Mouse (Mus musculus) brain, embryonic 18.5 days (tissue): ENCODE measurements around the gene Dnajc22.
A peak's percentile ranks its signal among the peaks of the same experiment; 100 is the strongest.

Experiments
- DNase-seq: peaks from one replicate; pipeline ENCODE4 v3.0.0-alpha.2; 2012; ENCODE audit warnings: low read depth, low spot score

Dnajc22 gene

DNA sequence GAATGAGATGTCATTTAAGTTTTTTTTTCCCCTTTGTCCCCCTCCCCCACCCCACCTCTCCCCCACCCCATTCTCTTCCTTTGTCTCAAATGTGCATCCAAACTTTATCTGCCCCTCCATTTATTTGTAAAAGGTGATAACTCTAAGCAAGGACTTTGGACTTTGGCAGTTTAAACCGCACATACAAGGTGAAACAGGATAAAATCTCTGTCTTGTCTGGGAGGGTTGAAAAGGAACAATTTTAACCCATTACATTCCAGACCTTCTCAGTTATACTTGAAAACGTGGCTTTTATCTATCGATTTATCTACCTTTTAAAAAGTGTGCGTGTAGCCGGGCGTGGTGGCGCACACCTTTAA lies 22.1 kb downstream of the Dnajc22 start:
- no peak for DNase-seq

GRCm38 (mm10) chr15:99116539-99116938 lies 23.6 kb downstream of the Dnajc22 start:
- no peak for DNase-seq

GRCm38 (mm10) chr15:99120814-99121213 lies 27.8 kb downstream of the Dnajc22 start:
- DNase-seq = no peak

DNA sequence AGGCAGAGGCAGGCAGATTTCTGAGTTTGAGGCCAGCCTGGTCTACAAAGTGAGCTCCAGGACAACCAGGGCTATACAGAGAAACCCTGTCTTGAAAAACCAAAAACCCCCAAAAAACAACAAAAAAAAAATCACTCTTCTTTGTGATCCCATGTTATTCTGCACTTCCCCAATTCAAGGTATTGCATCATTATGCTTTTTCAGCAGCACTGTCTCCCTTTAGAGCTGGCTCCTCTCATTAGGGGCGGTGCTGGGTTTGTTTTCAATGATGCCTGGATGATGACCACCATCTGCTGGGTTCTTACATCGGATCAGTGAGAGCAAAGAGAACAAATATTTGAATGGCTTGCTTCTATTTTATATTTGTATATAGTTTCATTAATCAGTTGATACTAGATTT lies 29.7 kb downstream of the Dnajc22 start:
- DNase-seq = no peak

DNA sequence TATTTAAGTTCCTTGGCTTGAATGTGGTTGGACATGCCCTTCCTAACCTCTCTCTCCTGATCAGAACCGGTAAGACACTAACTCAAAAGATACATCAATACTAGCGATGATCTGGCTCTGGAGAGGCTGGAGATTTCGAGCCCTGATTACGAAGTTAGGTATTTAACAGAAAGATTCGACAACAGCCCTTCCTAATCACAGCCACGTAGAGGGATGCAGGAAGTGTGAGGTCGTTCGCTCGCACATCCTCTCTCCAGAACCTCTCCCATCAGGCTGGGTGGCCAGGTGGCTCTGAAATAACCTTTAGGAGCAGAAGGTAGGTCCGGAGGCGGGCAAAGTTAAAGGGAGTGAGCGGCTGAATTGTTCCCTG lies 32.7 kb downstream of the Dnajc22 start, which contains the start of gene Spats2:
Gene Spats2, plus strand, starts transcription at position 206 of the 370 bp plus-strand sequence.
- no peak for DNase-seq

GRCm38 (mm10) chr15:99126081-99126815 lies 33.3 kb downstream of the Dnajc22 start:
- DNase-seq = peak; percentile 65

DNA sequence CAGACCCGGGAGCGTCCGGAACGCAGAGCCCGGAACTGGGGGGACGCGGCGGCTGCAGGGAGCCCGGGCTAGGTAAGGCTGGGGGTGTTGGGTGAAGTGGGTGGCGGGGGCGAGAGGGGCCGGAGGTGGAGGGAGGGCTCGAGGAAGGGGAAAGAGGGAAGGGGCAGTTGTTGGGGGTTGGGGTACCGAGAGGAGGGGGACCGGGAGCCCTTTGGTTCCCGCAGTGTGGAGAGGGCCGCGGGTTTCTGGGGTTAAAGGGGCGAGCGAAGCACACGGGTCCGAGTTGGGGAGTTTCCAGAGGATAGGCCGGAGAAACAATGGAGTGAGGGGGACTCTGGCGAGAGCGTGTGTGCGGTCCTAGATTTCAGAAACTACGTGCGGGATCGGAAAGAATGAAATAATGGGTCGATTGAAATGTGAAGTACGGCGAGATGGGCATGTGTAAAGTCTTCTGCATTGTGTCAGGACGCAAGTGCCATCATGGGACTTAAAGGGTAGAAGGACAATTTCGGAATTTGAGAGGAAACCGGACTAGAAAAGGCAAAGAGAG lies 33.9 kb downstream of the Dnajc22 start:
- no peak for DNase-seq

DNA sequence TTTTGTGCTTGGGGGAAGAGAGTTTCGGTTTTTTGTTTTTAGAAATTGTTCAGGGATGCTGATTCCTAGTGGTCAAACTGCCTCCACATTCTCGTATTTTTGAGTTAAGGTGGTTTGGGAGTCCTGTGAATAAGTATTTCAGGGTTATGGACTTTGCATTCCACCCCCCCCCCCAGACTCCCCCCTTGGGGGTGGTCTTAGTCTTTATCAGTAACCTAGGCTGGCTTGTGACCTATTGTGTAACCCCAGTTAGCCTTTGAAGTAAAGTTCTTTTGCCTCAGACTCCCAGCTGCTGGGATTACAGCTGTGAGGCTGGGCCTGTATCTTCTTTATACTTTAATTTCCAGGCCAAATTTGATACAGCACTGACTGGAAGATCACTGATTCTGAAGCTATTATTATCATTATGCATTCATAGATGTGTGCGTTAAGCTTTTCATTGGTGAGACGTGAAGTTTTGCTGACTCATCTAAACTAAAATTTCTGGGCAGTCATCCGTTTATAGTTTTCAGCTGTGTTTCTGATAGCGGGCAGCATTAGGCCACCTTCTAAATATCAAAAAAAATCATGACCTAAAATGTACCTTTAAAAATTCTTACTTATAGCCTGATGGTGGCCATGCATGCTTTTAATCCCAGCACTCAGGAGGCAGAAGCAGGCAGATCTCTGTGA lies 35.0 kb downstream of the Dnajc22 start:
- DNase-seq = no peak

DNA sequence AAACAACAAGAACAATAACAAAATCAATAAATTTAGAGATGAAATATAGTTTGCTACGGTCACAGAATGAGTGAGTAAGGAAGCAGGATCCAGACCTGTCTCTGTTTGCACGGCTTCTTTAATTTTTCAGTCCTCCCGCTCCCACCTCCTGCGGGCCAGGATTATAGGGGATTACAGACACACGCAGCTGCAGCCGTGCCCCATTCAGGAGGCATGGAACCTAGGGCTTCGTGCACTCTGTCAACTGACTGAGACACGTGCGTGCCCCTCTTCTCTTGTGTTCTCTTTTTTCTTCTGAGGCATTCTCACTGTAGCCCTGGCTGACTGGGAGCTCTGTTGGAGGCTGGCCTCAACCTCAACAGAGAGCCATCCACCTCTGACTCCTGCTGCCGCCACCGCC lies 36.5 kb downstream of the Dnajc22 start:
- no peak for DNase-seq

DNA sequence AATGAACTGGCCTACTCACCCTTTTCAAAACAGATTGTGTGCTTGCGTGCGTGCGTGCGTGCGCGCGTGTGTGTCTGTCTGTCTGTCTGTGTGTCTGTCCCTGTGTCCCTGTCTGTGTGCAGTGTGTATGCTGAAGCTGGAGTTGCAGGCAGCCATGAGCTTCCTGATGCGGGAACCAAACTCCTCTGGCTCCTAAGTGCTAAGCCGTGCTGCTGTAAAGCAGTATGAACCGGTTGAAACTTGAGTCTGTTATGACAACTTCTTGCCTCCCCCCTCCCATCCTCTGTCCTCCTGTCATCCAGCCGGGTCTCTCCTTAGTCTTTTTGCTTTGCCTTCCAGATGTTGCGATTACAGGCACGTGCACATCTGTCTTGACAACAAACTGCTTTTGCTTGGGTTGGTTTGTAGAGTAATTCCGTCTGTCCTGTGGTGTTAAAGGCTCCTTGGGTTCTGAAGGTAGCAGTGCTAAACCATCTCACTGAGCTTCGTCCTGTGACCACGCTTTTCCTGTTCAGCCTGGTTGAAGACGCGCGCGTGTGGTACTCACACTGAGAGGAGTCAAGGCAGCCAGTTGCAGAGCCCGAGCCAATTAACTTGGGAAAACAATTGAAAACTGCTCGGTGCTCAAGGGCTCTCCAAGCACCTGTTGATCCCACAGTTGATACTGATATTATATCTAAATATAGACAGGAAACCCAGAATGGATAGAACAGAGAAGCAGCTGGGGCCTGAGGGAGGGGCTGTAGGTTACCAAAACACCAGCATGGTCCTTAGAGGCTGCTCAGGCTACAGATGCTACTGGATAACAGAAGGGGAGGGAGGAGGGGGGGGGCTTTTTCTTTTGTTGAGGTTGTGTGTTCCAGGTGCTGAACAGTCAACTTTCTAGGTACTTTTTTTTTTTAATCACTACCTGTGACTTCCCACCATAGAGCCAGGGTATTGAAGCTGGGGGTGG lies 37.3 kb downstream of the Dnajc22 start:
- no peak for DNase-seq

GRCm38 (mm10) chr15:99138389-99138788 lies 45.4 kb downstream of the Dnajc22 start:
- no peak for DNase-seq

- DNase-seq = no peak
These were observed 46.7 kb downstream of the Dnajc22 start for GRCm38 (mm10) chr15:99139669-99140068.

DNA sequence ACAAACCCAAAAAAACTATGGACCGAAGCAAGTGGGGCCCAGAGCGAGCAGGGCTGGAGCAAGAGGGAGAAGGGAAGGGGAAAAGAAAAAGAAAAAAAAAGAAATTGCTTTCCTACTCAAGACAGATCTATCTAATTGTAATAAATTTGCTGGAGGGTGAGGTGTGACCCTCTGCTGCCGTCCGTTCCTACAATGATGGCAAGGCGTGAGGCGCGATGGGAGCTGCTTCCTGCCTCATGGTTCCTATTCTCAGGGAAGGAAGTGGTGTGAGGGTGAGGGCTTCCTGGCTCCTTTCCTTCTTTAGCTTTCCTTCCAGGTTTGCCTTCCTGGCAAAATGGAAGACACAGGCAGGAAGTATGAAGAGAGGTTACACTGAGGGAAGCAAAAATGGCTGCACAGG lies 57.5 kb downstream of the Dnajc22 start:
- DNase-seq = no peak

- no peak for DNase-seq
These were observed 58.4 kb downstream of the Dnajc22 start for GRCm38 (mm10) chr15:99151324-99151723.

GRCm38 (mm10) chr15:99153466-99153865 lies 60.5 kb downstream of the Dnajc22 start:
- no peak for DNase-seq
